Mouse (Mus musculus): ENCODE data around the gene Ptprf. TPM values are rescaled to one million over a fixed set of nuclear protein-coding genes. Genes with fewer than 3 reads are reported as not detected.

The Ptprf gene
- polyA plus RNA-seq, 1 experiment from 2014 or later = 72.6 TPM

DNA sequence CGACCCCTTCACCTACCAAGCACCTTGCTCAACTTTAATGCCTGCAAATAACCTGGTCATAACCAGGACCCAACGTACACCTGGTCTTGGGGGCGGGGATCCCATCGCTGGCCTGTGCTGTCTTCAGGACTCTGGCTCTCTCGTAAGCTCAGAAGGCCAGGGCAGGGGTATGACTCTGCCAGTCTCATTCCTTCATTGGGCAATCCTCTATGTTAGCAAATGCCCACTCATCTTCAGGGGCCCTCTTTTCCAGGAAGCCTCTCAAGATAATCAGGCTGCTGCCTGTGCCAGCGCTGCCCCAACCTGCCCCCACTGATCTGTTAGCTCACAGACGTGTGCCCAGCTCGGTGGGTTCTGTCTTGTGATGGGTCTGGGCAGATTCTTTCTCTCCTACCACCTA is 17.2 kb downstream of the Ptprf start:
- ATAC-seq (ENCODE audit: low FRiP score, low TSS enrichment) = no peak
- no peaks in the 10 kb centered on the region for H3K9me3 ChIP-seq (ENCODE audit: low read length)
- H3K36me3 ChIP-seq (ENCODE audit: insufficient read depth, low read length) = peaks cover 18% of the 10 kb centered on the region; the same call in 1 of the 2 replicates
- H3K4me3 ChIP-seq (ENCODE audit: low read length) = no peak overlapping the region
- H3K9ac ChIP-seq (replicated peaks; ENCODE audit: low read length) = peak overlapping the region; percentile 28; the same call in 1 of the 2 replicates
- no peak overlapping the region for H3K4me2 ChIP-seq (replicated peaks; ENCODE audit: low read depth, low read length)
- peaks cover 89% of the 10 kb centered on the region for H3K4me1 ChIP-seq (ENCODE audit: insufficient read depth, low read length)
- H3K27me3 ChIP-seq (ENCODE audit: insufficient read depth, low read length) = no peaks in the 10 kb centered on the region
- H3K27ac ChIP-seq (ENCODE audit: low read length) = peak overlapping the region; percentile 94
- WGBS = 65% methylated on average over 8 of the region's 8 CpGs

DNA sequence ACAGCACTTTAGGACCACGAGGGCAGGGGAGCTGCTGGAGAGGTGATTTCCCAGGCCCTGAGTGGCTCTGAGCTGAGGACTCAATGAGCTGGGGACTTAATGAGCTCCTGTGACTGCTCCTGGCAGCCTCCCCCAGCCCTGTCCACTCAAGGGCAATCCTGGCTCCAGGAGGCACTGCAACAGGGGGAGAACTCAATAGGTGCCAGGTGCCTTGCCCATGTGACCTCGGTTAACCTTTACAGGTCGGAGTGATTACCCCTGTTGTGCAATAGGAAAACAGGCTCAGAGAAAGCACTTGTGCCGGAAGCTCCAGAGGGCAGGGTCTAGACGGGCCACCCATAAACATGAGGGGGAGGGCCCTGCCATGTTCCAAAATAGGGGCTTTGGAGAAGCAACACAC is 17.7 kb downstream of the Ptprf start:
- H3K9ac ChIP-seq (replicated peaks; ENCODE audit: low read length) = peak overlapping the region; percentile 28; the same call in 1 of the 2 replicates
- peaks cover 94% of the 10 kb centered on the region for H3K4me1 ChIP-seq (ENCODE audit: insufficient read depth, low read length)
- no peaks in the 10 kb centered on the region for H3K9me3 ChIP-seq (ENCODE audit: low read length)
- H3K36me3 ChIP-seq (ENCODE audit: insufficient read depth, low read length) = peaks cover 22% of the 10 kb centered on the region; the same call in 1 of the 2 replicates
- peak; percentile 29; the same call in 1 of the 2 replicates for ATAC-seq (ENCODE audit: low FRiP score, low TSS enrichment)
- no peak overlapping the region for H3K4me2 ChIP-seq (replicated peaks; ENCODE audit: low read depth, low read length)
- no peak overlapping the region for H3K4me3 ChIP-seq (ENCODE audit: low read length)
- peak overlapping the region; percentile 94 for H3K27ac ChIP-seq (ENCODE audit: low read length)
- WGBS = 25% methylated on average over 5 of the region's 5 CpGs
- H3K27me3 ChIP-seq (ENCODE audit: insufficient read depth, low read length) = no peaks in the 10 kb centered on the region

DNA sequence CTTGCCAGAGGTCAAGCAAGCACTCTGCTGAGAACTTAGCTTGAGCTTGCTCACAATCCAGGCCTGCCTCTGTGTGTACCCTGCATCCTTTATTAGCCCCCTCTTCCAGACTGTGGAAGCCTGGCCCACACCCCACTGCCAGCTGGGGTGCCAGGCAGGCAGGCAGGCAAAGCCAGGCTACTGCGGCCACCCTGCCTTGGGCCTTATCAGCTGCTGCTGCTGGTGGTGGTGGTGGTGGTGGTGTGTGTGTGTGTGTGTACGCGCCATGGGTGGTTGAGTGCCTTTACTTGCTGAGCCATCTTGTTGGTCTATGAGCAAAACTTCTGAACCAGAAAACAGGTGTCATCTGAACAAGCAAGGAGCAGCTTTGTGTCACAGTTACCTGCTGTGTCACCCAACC is 18.3 kb downstream of the Ptprf start:
- peaks cover 25% of the 10 kb centered on the region; the same call in 1 of the 2 replicates for H3K36me3 ChIP-seq (ENCODE audit: insufficient read depth, low read length)
- peaks cover 89% of the 10 kb centered on the region for H3K4me1 ChIP-seq (ENCODE audit: insufficient read depth, low read length)
- H3K27me3 ChIP-seq (ENCODE audit: insufficient read depth, low read length) = no peaks in the 10 kb centered on the region
- no peak overlapping the region for H3K4me2 ChIP-seq (replicated peaks; ENCODE audit: low read depth, low read length)
- H3K9ac ChIP-seq (replicated peaks; ENCODE audit: low read length) = peak overlapping the region; percentile 34; the same call in 1 of the 2 replicates
- WGBS = 75% methylated on average over 3 of the region's 3 CpGs
- H3K27ac ChIP-seq (ENCODE audit: low read length) = peak overlapping the region; percentile 94
- H3K4me3 ChIP-seq (ENCODE audit: low read length) = no peak overlapping the region
- no peak for ATAC-seq (ENCODE audit: low FRiP score, low TSS enrichment)
- H3K9me3 ChIP-seq (ENCODE audit: low read length) = no peaks in the 10 kb centered on the region

DNA sequence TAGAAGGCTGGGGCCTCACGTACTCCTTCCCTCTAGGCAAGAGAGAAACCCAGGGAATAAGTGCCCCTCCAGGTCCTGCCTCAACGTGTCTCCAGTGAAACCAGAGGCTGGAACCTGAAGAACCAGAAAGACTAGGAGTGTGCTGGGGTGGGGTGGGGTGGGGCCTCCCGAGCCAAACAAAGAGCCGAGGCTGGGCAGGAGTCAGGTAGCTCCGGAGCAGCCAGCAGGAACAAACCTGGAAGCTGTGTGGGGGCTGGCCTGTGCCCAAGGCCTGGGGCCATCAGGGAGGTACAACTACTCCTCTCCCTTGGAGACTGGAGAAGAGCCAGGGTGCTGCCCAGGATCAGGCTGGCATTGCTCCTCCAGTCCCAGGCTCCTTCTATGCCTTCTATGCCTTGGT is 18.9 kb downstream of the Ptprf start:
- H3K36me3 ChIP-seq (ENCODE audit: insufficient read depth, low read length) = peaks cover 30% of the 10 kb centered on the region
- no peak overlapping the region for H3K4me2 ChIP-seq (replicated peaks; ENCODE audit: low read depth, low read length)

DNA sequence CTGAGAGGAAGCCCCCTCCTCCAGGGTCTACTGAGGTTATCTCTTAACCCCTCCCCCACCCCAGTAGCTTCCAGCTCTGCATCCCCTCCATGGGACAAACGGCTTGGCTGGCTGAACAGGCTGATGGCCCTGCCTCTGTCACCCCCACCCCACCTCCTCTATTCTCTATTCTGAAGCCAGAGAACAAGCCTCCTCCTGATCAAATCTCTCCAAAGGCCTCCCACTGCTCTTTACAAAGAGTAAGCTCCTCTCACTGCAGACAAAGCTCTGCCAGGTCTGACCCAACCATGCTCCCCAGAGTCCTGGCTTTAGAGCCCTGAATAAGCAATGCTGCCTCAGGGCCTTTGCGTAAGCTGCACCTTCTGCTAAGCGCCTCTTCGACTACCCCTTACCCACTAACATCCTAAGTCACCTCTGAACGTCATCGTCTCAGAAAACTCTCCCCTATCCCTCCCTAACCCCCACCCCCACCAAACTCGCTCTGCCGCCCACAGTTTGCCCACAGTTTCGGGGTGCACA is 19.6 kb downstream of the Ptprf start:
- Histone ChIP-seq H3K9me3 (ENCODE audit: low read length) (no peaks in the 10 kb centered on the region), H3K4me2 (replicated peaks; ENCODE audit: low read depth, low read length) (0 out of 2 replicates have a peak overlapping the region, but pooled peaks have one; percentile 5), H3K27ac (ENCODE audit: low read length) (peak overlapping the region; percentile 94), H3K4me3 (ENCODE audit: low read length) (no peak overlapping the region), H3K4me1 (ENCODE audit: insufficient read depth, low read length) (peaks cover 81% of the 10 kb centered on the region), H3K9ac (replicated peaks; ENCODE audit: low read length) (0 out of 2 replicates have a peak overlapping the region, but pooled peaks have one; percentile 34), H3K27me3 (ENCODE audit: insufficient read depth, low read length) (no peaks in the 10 kb centered on the region), H3K36me3 (ENCODE audit: insufficient read depth, low read length) (peaks cover 34% of the 10 kb centered on the region)
- ATAC-seq (ENCODE audit: low FRiP score, low TSS enrichment) = no peak
- 76% methylated on average over 9 of the region's 9 CpGs for WGBS

More for the DNA sequence above, 18.9 kb downstream of the Ptprf start:
- no peaks in the 10 kb centered on the region for H3K9me3 ChIP-seq (ENCODE audit: low read length)
- no peak overlapping the region for H3K4me3 ChIP-seq (ENCODE audit: low read length)
- peaks cover 83% of the 10 kb centered on the region for H3K4me1 ChIP-seq (ENCODE audit: insufficient read depth, low read length)
- peak; percentile 50 for ATAC-seq (ENCODE audit: low FRiP score, low TSS enrichment)
- H3K9ac ChIP-seq (replicated peaks; ENCODE audit: low read length) = peak overlapping the region; percentile 34
- peak overlapping the region; percentile 94 for H3K27ac ChIP-seq (ENCODE audit: low read length)
- WGBS = 42% methylated on average over 5 of the region's 5 CpGs
- no peaks in the 10 kb centered on the region for H3K27me3 ChIP-seq (ENCODE audit: insufficient read depth, low read length)

DNA sequence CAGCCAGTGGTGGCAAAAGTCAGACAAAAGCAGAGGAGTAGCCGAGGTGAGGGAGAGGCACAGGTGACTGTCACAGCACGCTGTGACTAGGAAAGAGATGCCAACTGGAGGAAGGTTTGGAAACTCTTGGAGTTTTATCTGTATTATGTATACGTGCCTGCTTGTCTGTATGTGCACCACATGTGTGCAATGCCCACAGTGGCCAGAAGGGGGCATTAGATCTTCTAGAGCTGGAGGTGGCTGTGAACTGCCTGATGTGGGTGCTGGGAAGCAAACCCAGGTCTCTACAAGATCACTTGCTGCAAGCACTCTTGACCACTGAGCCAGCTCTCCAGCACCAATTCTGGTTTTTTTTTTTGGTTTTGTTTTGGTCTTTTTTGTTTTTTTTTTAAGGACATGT is 20.5 kb downstream of the Ptprf start:
- Histone ChIP-seq H3K4me2 (replicated peaks; ENCODE audit: low read depth, low read length) (no peak overlapping the region), H3K27ac (ENCODE audit: low read length) (peak overlapping the region; percentile 94), H3K9me3 (ENCODE audit: low read length) (no peaks in the 10 kb centered on the region), H3K4me1 (ENCODE audit: insufficient read depth, low read length) (peaks cover 81% of the 10 kb centered on the region), H3K27me3 (ENCODE audit: insufficient read depth, low read length) (no peaks in the 10 kb centered on the region), H3K4me3 (ENCODE audit: low read length) (no peak overlapping the region), H3K36me3 (ENCODE audit: insufficient read depth, low read length) (peaks cover 34% of the 10 kb centered on the region), H3K9ac (replicated peaks; ENCODE audit: low read length) (no peak overlapping the region)
- no peak for ATAC-seq (ENCODE audit: low FRiP score, low TSS enrichment)
- WGBS = 98% methylated on average over 3 of the region's 3 CpGs

DNA sequence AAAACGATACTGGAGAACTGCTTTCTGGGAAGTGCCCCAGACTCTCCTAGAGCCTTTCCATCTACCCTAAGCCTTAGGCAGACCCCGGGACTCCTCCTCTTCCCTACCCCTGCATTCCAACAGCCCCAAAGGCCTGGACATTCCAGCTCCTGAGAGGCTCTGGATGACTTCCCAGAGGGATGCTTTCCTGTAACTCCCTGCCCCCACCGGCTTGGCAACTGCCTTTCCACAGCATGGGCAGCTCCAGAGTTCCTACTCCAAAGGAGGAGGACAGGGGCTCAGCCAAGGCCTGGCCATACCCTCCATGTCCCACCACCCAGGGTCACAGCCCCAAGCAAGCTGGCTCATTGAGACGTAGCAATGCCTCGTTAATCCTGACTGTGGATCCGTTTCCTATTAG is 21.2 kb downstream of the Ptprf start:
- H3K27ac ChIP-seq (ENCODE audit: low read length) = peak overlapping the region; percentile 82
- H3K36me3 ChIP-seq (ENCODE audit: insufficient read depth, low read length) = peaks cover 34% of the 10 kb centered on the region
- 27% methylated on average over 6 of the region's 6 CpGs for WGBS
- H3K9me3 ChIP-seq (ENCODE audit: low read length) = no peaks in the 10 kb centered on the region
- H3K9ac ChIP-seq (replicated peaks; ENCODE audit: low read length) = no peak overlapping the region
- peaks cover 81% of the 10 kb centered on the region for H3K4me1 ChIP-seq (ENCODE audit: insufficient read depth, low read length)
- no peak overlapping the region for H3K4me2 ChIP-seq (replicated peaks; ENCODE audit: low read depth, low read length)
- no peak overlapping the region for H3K4me3 ChIP-seq (ENCODE audit: low read length)
- H3K27me3 ChIP-seq (ENCODE audit: insufficient read depth, low read length) = no peaks in the 10 kb centered on the region
- peak; percentile 40 for ATAC-seq (ENCODE audit: low FRiP score, low TSS enrichment)

DNA sequence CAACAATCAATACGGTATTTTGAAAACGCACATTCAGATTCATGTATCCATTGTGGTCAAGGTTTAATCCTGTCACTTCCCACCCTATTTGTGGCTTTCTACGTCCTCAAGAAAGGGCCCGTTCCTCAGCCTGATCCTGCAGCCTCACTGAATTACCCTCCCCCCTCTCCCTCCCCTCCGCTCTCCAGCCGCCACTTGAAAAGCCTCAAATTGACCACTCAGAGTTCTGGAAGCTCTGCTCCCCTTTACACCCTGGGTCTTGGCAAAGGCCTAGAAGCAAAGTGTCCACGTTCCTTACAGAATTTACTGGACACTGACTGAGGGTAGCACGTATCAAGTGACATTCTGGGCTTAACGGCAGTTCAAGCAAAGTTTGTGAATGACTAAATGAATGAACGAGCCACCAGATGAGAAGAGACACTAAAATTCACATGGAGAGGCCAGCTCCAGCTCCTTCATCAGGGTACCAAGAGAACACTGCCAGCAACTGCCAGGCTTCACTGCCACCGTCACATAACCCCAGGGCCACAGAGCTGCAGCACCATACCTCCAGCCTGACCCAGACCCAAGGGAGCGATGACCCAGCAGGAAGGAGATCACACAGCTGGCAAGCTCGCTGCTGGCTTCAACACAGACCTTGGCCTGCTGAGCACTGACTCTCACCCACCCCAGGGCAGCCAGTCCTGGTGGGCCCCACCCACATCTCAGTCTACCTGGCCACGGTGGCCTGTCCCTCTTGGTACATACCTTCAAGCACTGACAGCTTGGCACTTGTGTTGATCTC is 22.6 kb downstream of the Ptprf start:
- Histone ChIP-seq H3K36me3 (ENCODE audit: insufficient read depth, low read length) (peaks cover 37% of the 10 kb centered on the region), H3K9ac (replicated peaks; ENCODE audit: low read length) (no peak overlapping the region), H3K9me3 (ENCODE audit: low read length) (no peaks in the 10 kb centered on the region), H3K4me3 (ENCODE audit: low read length) (no peak overlapping the region), H3K4me1 (ENCODE audit: insufficient read depth, low read length) (peaks cover 70% of the 10 kb centered on the region), H3K27me3 (ENCODE audit: insufficient read depth, low read length) (no peaks in the 10 kb centered on the region), H3K27ac (ENCODE audit: low read length) (peak overlapping the region; percentile 82; the same call in 1 of the 2 replicates), H3K4me2 (replicated peaks; ENCODE audit: low read depth, low read length) (no peak overlapping the region)
- WGBS = 62% methylated on average over 14 of the region's 14 CpGs
- no peak for ATAC-seq (ENCODE audit: low FRiP score, low TSS enrichment)

DNA sequence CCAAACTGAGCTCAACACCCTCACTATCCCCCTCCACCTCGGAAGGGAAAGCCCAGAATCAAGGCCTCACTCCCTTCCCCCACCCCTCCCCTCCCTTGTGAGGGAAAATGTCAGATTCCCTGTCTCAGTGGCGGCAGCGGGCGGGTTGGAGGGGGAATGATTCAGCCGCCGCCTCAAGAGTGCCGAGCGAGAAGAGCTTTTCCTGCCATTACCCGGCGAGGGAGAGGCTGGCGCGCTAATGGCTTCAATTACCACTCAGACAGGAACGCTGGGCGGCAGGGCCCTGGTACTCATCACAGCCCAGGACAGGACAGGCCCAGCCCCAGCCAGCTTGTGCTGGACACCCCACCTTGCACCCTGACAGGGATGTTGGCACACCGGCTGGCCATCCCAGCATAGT is 25.6 kb downstream of the Ptprf start:
- H3K9me3 ChIP-seq (ENCODE audit: low read length) = no peaks in the 10 kb centered on the region
- H3K27ac ChIP-seq (ENCODE audit: low read length) = peak overlapping the region; percentile 38
- no peak overlapping the region for H3K4me3 ChIP-seq (ENCODE audit: low read length)
- peaks cover 27% of the 10 kb centered on the region for H3K36me3 ChIP-seq (ENCODE audit: insufficient read depth, low read length)
- peaks cover 75% of the 10 kb centered on the region for H3K4me1 ChIP-seq (ENCODE audit: insufficient read depth, low read length)
- H3K27me3 ChIP-seq (ENCODE audit: insufficient read depth, low read length) = no peaks in the 10 kb centered on the region
- 0 out of 2 replicates have a peak overlapping the region, but pooled peaks have one; percentile 44 for H3K9ac ChIP-seq (replicated peaks; ENCODE audit: low read length)
- H3K4me2 ChIP-seq (replicated peaks; ENCODE audit: low read depth, low read length) = no peak overlapping the region
- ATAC-seq (ENCODE audit: low FRiP score, low TSS enrichment) = no peak
- 17% methylated on average over 15 of the region's 15 CpGs for WGBS

Measured in kidney, embryonic 16.5 days (tissue).